Mouse (Mus musculus) hindbrain, embryonic 11.5 days (tissue): Measurements from ENCODE around the gene Mfap1b. TPM values are rescaled to one million over a fixed set of nuclear protein-coding genes. Genes with fewer than 3 reads are reported as not detected.

Source experiments
- ATAC-seq: fragments of 200-750 bp; cut with Nextera tagmentation; 2 replicates; pipeline ENCODE4 v1.8.0; 2017; ENCODE audit warnings: mild to moderate bottlenecking, moderate TSS enrichment, moderate library complexity; ENCODE audit not compliant: low FRiP score
- DNase-seq: peaks from one replicate; pipeline ENCODE4 v3.0.0-alpha.2; 2015; ENCODE audit warnings: low spot score
- H3K27ac ChIP-seq: fragments of 300-500 bp; sonication (generic); 2 replicates; pipeline ENCODE4 v1.5.1; 2014; ENCODE audit warnings: mild to moderate bottlenecking, low read depth, low read length
- H3K27me3 ChIP-seq: fragments of 300-500 bp; sonication (generic); 2 replicates; pipeline ENCODE4 v1.6.1; 2014; ENCODE audit warnings: mild to moderate bottlenecking, low read length, moderate library complexity, mixed read lengths; ENCODE audit not compliant: control insufficient read depth, insufficient read depth
- H3K36me3 ChIP-seq: fragments of 300-500 bp; sonication (generic); 2 replicates; pipeline ENCODE4 v1.6.1; 2014; ENCODE audit warnings: mild to moderate bottlenecking, low read length, moderate library complexity, mixed read lengths; ENCODE audit not compliant: control insufficient read depth, insufficient read depth
- H3K4me1 ChIP-seq: fragments of 300-500 bp; sonication (generic); replicated peaks from 2 replicates; pipeline ENCODE4 v1.6.1; 2014; ENCODE audit warnings: low read length, mixed read lengths; ENCODE audit not compliant: control insufficient read depth, insufficient read depth
- H3K4me2 ChIP-seq: fragments of 300-500 bp; sonication (generic); replicated peaks from 2 replicates; pipeline ENCODE4 v1.6.1; 2014; ENCODE audit warnings: mild to moderate bottlenecking, low read depth, low read length
- H3K4me3 ChIP-seq: fragments of 300-500 bp; sonication (generic); 2 replicates; pipeline ENCODE4 v1.5.1; 2014; ENCODE audit warnings: low read depth, low read length
- H3K9ac ChIP-seq: fragments of 300-500 bp; sonication (generic); 2 replicates; pipeline ENCODE4 v1.6.1; 2014; ENCODE audit warnings: low read depth, low read length
- H3K9me3 ChIP-seq: fragments of 300-500 bp; sonication (generic); 2 replicates; pipeline ENCODE4 v1.6.1; 2016; ENCODE audit warnings: low read length; ENCODE audit not compliant: control insufficient read depth
- WGBS: fragments of 180-500 bp; shearing (Covaris S2); extraction: QIAGEN DNeasy Blood & Tissue Kit; methylation state at CpG from one replicate; pipeline ENCODE4 v1.1.7; 2014; 5-methylcytosine and 5-hydroxymethylcytosine counted together
- polyA plus RNA-seq: library from polyadenylated mRNA; unstranded; fragments of >200 nt; fragmentation: Nextera tagmentation; extraction: Ambion mirVana; gene quantifications from 2 replicates; pipeline ENCODE4 v1.2.1, GENCODE M21; 2014

Gene Mfap1b
- polyA plus RNA-seq, 1 experiment from 2014 or later = 80.4 TPM

DNA sequence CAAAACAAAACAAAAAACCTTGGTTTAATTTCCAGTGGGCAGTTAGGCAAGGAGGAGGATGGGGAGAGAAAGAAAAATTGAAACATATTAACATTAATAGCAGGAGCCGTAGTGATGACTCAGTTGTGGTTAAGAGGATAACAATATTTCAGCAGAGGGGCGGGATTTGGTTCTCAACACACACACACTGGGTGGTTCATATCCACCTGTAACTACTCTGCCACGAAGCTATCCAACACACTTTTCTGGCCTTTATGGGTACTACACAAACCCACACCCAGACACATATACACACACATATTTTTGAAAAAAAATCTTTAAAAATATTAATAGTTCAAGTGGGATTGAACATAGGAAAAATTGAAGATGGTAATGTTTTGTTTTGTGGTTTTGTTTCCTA is 26.9 kb downstream of the Mfap1b start:
- ATAC-seq (no peak), DNase-seq (no peak)
- no peaks in the 10 kb centered on the region; the same call in 1 of the 2 replicates for H3K36me3 ChIP-seq
- no peak overlapping the region for H3K4me3 ChIP-seq
- no peak overlapping the region for H3K4me2 ChIP-seq
- no peak overlapping the region for H3K27ac ChIP-seq
- WGBS = 85% methylated on average over 3 of the region's 3 CpGs
- H3K4me1 ChIP-seq = peaks cover 7% of the 10 kb centered on the region; the same call in 1 of the 2 replicates
- peaks cover 8% of the 10 kb centered on the region for H3K27me3 ChIP-seq
- H3K9me3 ChIP-seq = no peaks in the 10 kb centered on the region
- H3K9ac ChIP-seq = no peak overlapping the region

DNA sequence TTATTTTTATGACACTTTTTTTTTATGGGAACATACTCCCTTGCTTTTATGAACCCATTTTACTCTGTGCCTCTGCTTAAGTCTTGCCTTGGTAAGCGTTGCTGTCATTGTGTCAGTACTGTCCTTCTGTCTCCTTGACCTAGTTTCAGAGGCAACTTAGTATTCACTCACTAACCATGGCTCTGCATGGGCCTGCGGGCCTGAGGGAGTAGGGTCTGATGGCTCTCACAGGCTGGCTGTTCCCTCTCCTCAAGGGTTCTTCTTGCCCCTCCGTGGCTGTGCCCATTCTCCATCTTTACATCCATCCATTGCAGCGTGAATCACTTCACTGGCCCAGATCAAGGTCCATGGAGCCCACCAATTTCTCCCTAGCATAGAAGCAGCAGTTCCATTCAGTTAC is 27.4 kb downstream of the Mfap1b start:
- H3K9me3 ChIP-seq = no peaks in the 10 kb centered on the region
- H3K4me1 ChIP-seq = peaks cover 11% of the 10 kb centered on the region; the same call in 1 of the 2 replicates
- H3K36me3 ChIP-seq = no peaks in the 10 kb centered on the region; the same call in 1 of the 2 replicates
- H3K4me2 ChIP-seq = no peak overlapping the region
- H3K9ac ChIP-seq = no peak overlapping the region
- H3K4me3 ChIP-seq = no peak overlapping the region
- H3K27me3 ChIP-seq = peaks cover 13% of the 10 kb centered on the region
- ATAC-seq = no peak
- WGBS = 83% methylated on average over 4 of the region's 4 CpGs
- no peak overlapping the region for H3K27ac ChIP-seq
- DNase-seq = no peak

GRCm38 (mm10) chr2:121445117-121445516 is 28.8 kb downstream of the Mfap1b start:
- H3K9me3 ChIP-seq = no peaks in the 10 kb centered on the region
- H3K36me3 ChIP-seq = no peaks in the 10 kb centered on the region
- ATAC-seq = no peak
- no peak overlapping the region for H3K9ac ChIP-seq
- peaks cover 17% of the 10 kb centered on the region for H3K27me3 ChIP-seq
- H3K27ac ChIP-seq = no peak overlapping the region
- no peak overlapping the region for H3K4me3 ChIP-seq
- peaks cover 9% of the 10 kb centered on the region; the same call in 1 of the 2 replicates for H3K4me1 ChIP-seq
- no peak for DNase-seq
- 91% methylated on average over 3 of the region's 3 CpGs for WGBS
- no peak overlapping the region for H3K4me2 ChIP-seq

- no peak within 1 kb of the TSS for H3K9ac ChIP-seq
- peaks cover 17% of the 10 kb centered on the region for H3K27me3 ChIP-seq
- no peak within 1 kb of the TSS; the same call in 1 of the 2 replicates for H3K4me2 ChIP-seq
- H3K9me3 ChIP-seq = no peaks in the 10 kb centered on the region
- no peak within 1 kb of the TSS for H3K27ac ChIP-seq
- no peak for DNase-seq
- H3K36me3 ChIP-seq = no peaks in the 10 kb centered on the region
- ATAC-seq = no peak
- peaks cover 9% of the 10 kb centered on the region; the same call in 1 of the 2 replicates for H3K4me1 ChIP-seq
- no peak within 1 kb of the TSS for H3K4me3 ChIP-seq
- WGBS = 77% methylated on average over 1 of the region's 1 CpGs
These were observed 29.7 kb downstream of the Mfap1b start, which contains the start of gene Ell3 for GRCm38 (mm10) chr2:121444178-121444577. Gene Ell3 (minus strand): TSS chr2:121444278.

- Histone ChIP-seq H3K4me2 (peak overlapping the region; percentile 58), H3K9ac (no peak overlapping the region), H3K27me3 (peaks cover 17% of the 10 kb centered on the region), H3K4me3 (0 out of 2 replicates have a peak overlapping the region, but pooled peaks have one; percentile 13), H3K9me3 (no peaks in the 10 kb centered on the region), H3K27ac (no peak overlapping the region), H3K36me3 (no peaks in the 10 kb centered on the region), H3K4me1 (peaks cover 9% of the 10 kb centered on the region; the same call in 1 of the 2 replicates)
- 17% methylated on average over 8 of the region's 8 CpGs for WGBS
- DNase-seq (no peak), ATAC-seq (no peak)
These were observed 30.9 kb downstream of the Mfap1b start for GRCm38 (mm10) chr2:121443068-121443349.

- Histone ChIP-seq H3K9ac (peak overlapping the region; percentile 40; the same call in 1 of the 2 replicates), H3K27ac (no peak overlapping the region), H3K9me3 (no peaks in the 10 kb centered on the region), H3K4me1 (peaks cover 9% of the 10 kb centered on the region; the same call in 1 of the 2 replicates), H3K27me3 (peaks cover 17% of the 10 kb centered on the region), H3K4me3 (peak overlapping the region; percentile 30), H3K36me3 (no peaks in the 10 kb centered on the region), H3K4me2 (peak overlapping the region; percentile 58)
- 2% methylated on average over 29 of the region's 30 CpGs for WGBS
- ATAC-seq = peak; percentile 63
- DNase-seq = peak; percentile 52
These were observed 31.4 kb downstream of the Mfap1b start for GRCm38 (mm10) chr2:121442259-121443067.

GRCm38 (mm10) chr2:121441800-121442199 is 32.1 kb downstream of the Mfap1b start:
- Histone ChIP-seq H3K9me3 (no peaks in the 10 kb centered on the region), H3K4me1 (peaks cover 9% of the 10 kb centered on the region; the same call in 1 of the 2 replicates), H3K27me3 (peaks cover 17% of the 10 kb centered on the region), H3K4me2 (peak overlapping the region; percentile 58), H3K4me3 (peak overlapping the region; percentile 30; the same call in 1 of the 2 replicates), H3K36me3 (no peaks in the 10 kb centered on the region), H3K9ac (no peak overlapping the region; the same call in 1 of the 2 replicates), H3K27ac (no peak overlapping the region)
- WGBS = 10% methylated on average over 11 of the region's 11 CpGs
- ATAC-seq = no peak
- DNase-seq = no peak

- 52% methylated on average over 5 of the region's 5 CpGs for WGBS
- Histone ChIP-seq H3K4me3 (no peak overlapping the region), H3K36me3 (no peaks in the 10 kb centered on the region), H3K9ac (no peak overlapping the region), H3K27ac (no peak overlapping the region), H3K9me3 (no peaks in the 10 kb centered on the region), H3K4me1 (peaks cover 9% of the 10 kb centered on the region; the same call in 1 of the 2 replicates), H3K4me2 (no peak overlapping the region), H3K27me3 (peaks cover 17% of the 10 kb centered on the region)
- ATAC-seq = no peak
- DNase-seq = no peak
These were observed 32.8 kb downstream of the Mfap1b start for GRCm38 (mm10) chr2:121440834-121441605.
